Mouse (Mus musculus) spleen, adult 2 months (tissue): ENCODE results near the gene Ppp2r5e.

Experiments
- CTCF ChIP-seq: fragments of 200-500 bp; IDR thresholded peaks from 2 replicates; pipeline ENCODE4 v1.5.1; 2011; ENCODE audit warnings: mild to moderate bottlenecking, inconsistent platforms; ENCODE audit not compliant: insufficient read depth, insufficient read length, insufficient replicate concordance; ENCODE audit errors: extremely low read depth
- POLR2A ChIP-seq: fragments of 200-500 bp; IDR thresholded peaks from 2 replicates; pipeline ENCODE4 v1.6.1; 2011; ENCODE audit warnings: low read depth, low read length, inconsistent platforms

DNA sequence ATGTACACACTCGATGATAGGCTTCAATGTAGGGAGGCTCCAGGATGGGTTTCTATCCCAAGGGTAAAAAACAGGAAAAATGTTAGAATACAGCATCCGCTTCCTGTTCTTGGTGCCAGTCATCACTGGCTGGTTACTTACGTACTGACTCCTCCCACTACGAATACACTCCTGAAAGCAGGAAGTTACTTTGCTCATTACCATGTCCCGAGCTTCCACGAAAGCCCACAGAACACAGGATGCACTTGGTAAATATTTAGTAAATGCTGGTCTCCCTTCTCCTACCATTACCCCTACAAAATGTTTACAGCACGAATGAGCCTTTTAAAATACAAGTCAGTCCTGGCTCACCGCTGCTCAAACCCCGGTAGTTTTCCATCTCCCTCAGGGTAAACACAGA is 183.1 kb downstream of the Ppp2r5e start:
- TF ChIP-seq POLR2A (no peak), CTCF (no peak)
